Mouse (Mus musculus) stomach, postnatal 0 days (tissue): ENCODE results near the gene Rpl5. TPM values are rescaled to one million over a fixed set of nuclear protein-coding genes. Genes with fewer than 3 reads are reported as not detected.

Experiments used
- ATAC-seq: fragments of 200-750 bp; cut with Nextera tagmentation; 2 replicates; pipeline ENCODE4 v1.8.0; 2017; ENCODE audit not compliant: low FRiP score, low TSS enrichment
- DNase-seq: peaks from one replicate; pipeline ENCODE4 v3.0.0-alpha.2; 2016; ENCODE audit warnings: low spot score
- H3K27ac ChIP-seq: fragments of 300-500 bp; sonication (generic); replicated peaks from 2 replicates; pipeline ENCODE4 v1.5.1; 2014; ENCODE audit warnings: mild to moderate bottlenecking, control low read depth
- H3K27me3 ChIP-seq: fragments of 300-500 bp; sonication (generic); 2 replicates; pipeline ENCODE4 v1.6.1; 2014; ENCODE audit warnings: low read length; ENCODE audit not compliant: control insufficient read depth, insufficient read depth
- H3K36me3 ChIP-seq: fragments of 300-500 bp; sonication (generic); 2 replicates; pipeline ENCODE4 v1.6.1; 2014; ENCODE audit warnings: low read length, mixed read lengths; ENCODE audit not compliant: control insufficient read depth, insufficient read depth
- H3K4me1 ChIP-seq: fragments of 300-500 bp; sonication (generic); replicated peaks from 2 replicates; pipeline ENCODE4 v1.6.1; 2014; ENCODE audit warnings: antibody characterized with exemption; ENCODE audit not compliant: control insufficient read depth, insufficient read depth
- H3K4me2 ChIP-seq: fragments of 300-500 bp; sonication (generic); replicated peaks from 2 replicates; pipeline ENCODE4 v1.6.1; 2014; ENCODE audit warnings: low read depth, mild to moderate bottlenecking, control low read depth, moderate library complexity
- H3K4me3 ChIP-seq: fragments of 300-500 bp; sonication (generic); 2 replicates; pipeline ENCODE4 v1.5.1; 2014; ENCODE audit warnings: low read depth, low read length, control low read depth
- H3K9ac ChIP-seq: fragments of 300-500 bp; sonication (generic); 2 replicates; pipeline ENCODE4 v1.6.1; 2014; ENCODE audit warnings: mild to moderate bottlenecking, low read length, control low read depth, mixed read lengths
- H3K9me3 ChIP-seq: fragments of 300-500 bp; sonication (generic); 2 replicates; pipeline ENCODE4 v1.6.1; 2016; ENCODE audit warnings: low read length; ENCODE audit not compliant: control insufficient read depth
- CTCF ChIP-seq: IDR thresholded peaks from 2 replicates; pipeline ENCODE4 v1.5.1; 2016; ENCODE audit warnings: antibody characterized with exemption, low read depth, mild to moderate bottlenecking, moderate library complexity
- EP300 ChIP-seq: optimal IDR thresholded peaks from 2 replicates; pipeline ENCODE3; 2016; ENCODE audit warnings: antibody characterized with exemption
- WGBS: fragments of 180-500 bp; shearing (Covaris S2); extraction: QIAGEN DNeasy Blood & Tissue Kit; methylation state at CpG from one replicate; pipeline ENCODE4 v1.1.7; 2014; 5-methylcytosine and 5-hydroxymethylcytosine counted together
- polyA plus RNA-seq: library from polyadenylated mRNA; unstranded; fragments of >200 nt; fragmentation: Nextera tagmentation; extraction: Ambion mirVana; gene quantifications from 2 replicates; pipeline ENCODE4 v1.2.1, GENCODE M21; 2015

Gene Rpl5
- polyA plus RNA-seq, 1 experiment from 2014 or later, result 35.7 TPM

GRCm38 (mm10) chr5:107866127-107867126, 33.9 kb upstream of the Rpl5 start:
- no peak overlapping the region for H3K4me2 ChIP-seq
- H3K4me3 ChIP-seq, result no peak overlapping the region

DNA sequence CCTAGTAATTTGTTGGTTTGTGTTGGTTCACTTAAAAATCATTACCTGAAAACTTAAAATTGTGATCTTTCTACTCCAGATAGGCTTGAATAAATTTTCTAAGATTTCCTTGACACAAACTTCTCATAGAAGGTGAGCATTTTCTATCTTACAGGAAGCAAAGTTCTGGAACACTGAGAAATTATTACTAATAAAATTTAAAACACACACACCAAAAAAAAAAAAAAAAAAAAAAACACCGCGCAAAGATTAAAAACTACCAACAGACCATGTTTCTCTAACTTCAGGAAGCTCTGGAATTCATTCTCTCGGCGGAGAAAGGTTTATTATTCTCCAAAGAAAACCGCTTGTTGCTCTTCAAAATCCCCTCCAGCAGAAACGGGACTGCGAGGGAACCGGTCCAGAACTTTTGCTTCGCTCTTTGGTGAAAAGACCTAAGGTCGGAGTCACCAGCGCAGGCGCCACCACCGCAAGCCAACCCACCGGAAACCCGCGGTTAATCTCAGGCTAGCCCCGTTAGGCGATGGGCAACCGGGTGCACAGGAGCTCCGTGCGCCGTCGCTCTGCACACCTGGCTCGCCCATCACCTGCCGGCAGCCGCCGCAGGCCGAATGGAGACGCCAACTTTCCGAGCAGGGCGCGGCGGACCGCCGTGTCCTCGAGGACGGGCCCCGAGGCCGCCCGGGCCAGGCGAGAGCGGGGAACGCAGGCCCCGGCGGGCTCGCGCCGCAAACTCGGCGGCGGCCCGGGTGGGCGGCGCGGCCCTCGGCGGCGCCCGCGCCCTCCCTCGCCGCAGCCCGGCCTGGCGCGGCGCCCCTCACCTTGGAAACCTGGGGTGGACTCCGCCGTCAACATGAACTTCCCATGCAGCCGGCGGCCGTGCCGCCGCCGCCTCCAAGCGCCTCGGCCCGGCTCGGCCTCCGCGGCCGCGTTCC, 32.1 kb upstream of the Rpl5 start:
- WGBS, result under 1% methylated on average over 72 of the region's 82 CpGs
- no peak for TF ChIP-seq CTCF
- no peak for TF ChIP-seq EP300
- ATAC-seq, result peak; percentile 69

More at GRCm38 (mm10) chr5:107866127-107867126, 33.9 kb upstream of the Rpl5 start:
- ATAC-seq (no peak), DNase-seq (no peak)
- no peak overlapping the region for H3K27ac ChIP-seq
- WGBS, result 41% methylated on average over 2 of the region's 2 CpGs
- no peaks in the 10 kb centered on the region for H3K9me3 ChIP-seq
- no peak for TF ChIP-seq CTCF
- no peak for TF ChIP-seq EP300
- H3K27me3 ChIP-seq, result no peaks in the 10 kb centered on the region
- H3K4me1 ChIP-seq, result no peaks in the 10 kb centered on the region
- no peak overlapping the region for H3K9ac ChIP-seq
- H3K36me3 ChIP-seq, result no peaks in the 10 kb centered on the region

GRCm38 (mm10) chr5:107868905-107869424, 31.3 kb upstream of the Rpl5 start:
- Histone ChIP-seq H3K9me3 (no peaks in the 10 kb centered on the region), H3K4me1 (no peaks in the 10 kb centered on the region), H3K9ac (peak overlapping the region; percentile 90), H3K27me3 (no peaks in the 10 kb centered on the region), H3K27ac (peak overlapping the region; percentile 95), H3K4me2 (peak overlapping the region; percentile 79), H3K4me3 (peak overlapping the region; percentile 84), H3K36me3 (no peaks in the 10 kb centered on the region)
- TF ChIP-seq CTCF (peak; percentile 30), EP300 (no peak)
- ATAC-seq, result peak; percentile 97
- under 1% methylated on average over 58 of the region's 58 CpGs for WGBS
- peak; percentile 91 for DNase-seq

More for the DNA sequence above, 32.1 kb upstream of the Rpl5 start:
- no peaks in the 10 kb centered on the region for H3K27me3 ChIP-seq
- H3K27ac ChIP-seq, result peak overlapping the region; percentile 95
- H3K9me3 ChIP-seq, result no peaks in the 10 kb centered on the region
- H3K4me1 ChIP-seq, result no peaks in the 10 kb centered on the region
- no peaks in the 10 kb centered on the region for H3K36me3 ChIP-seq
- peak overlapping the region; percentile 79 for H3K4me2 ChIP-seq
- peak overlapping the region; percentile 90 for H3K9ac ChIP-seq
- peak overlapping the region; percentile 84 for H3K4me3 ChIP-seq
- DNase-seq, result peak; percentile 62

GRCm38 (mm10) chr5:107869701-107870100, 30.6 kb upstream of the Rpl5 start:
- H3K27me3 ChIP-seq, result no peaks in the 10 kb centered on the region
- H3K27ac ChIP-seq, result no peak overlapping the region
- H3K9me3 ChIP-seq, result no peaks in the 10 kb centered on the region
- 57% methylated on average over 2 of the region's 2 CpGs for WGBS
- no peak overlapping the region for H3K4me2 ChIP-seq
- H3K4me3 ChIP-seq, result no peak overlapping the region
- no peaks in the 10 kb centered on the region for H3K36me3 ChIP-seq
- ATAC-seq, result no peak
- no peaks in the 10 kb centered on the region for H3K4me1 ChIP-seq
- DNase-seq, result no peak
- no peak overlapping the region for H3K9ac ChIP-seq
- TF ChIP-seq CTCF (no peak), EP300 (no peak)

DNA sequence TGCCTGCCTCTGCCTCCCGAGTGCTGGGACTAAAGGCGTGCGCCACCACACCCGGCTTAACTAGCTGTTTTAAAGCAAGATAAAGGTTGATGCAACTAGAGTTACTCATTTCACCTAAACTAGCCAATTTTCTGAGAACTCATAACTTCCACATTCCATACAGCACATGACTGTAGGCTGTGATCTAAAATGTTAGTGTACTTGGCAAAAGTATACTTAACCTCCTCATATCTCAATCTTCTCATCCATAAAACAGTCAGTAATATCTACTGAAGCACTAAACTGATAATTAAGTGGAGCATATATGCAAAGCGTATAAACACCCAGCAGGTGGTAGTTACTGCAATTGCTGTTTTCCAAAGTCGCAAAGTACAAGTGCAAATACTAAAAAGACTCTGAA, 27.0 kb upstream of the Rpl5 start:
- Histone ChIP-seq H3K36me3 (no peaks in the 10 kb centered on the region), H3K27me3 (no peaks in the 10 kb centered on the region), H3K4me3 (no peak overlapping the region), H3K9me3 (no peaks in the 10 kb centered on the region), H3K4me1 (no peaks in the 10 kb centered on the region), H3K27ac (peak overlapping the region; percentile 49; the same call in 1 of the 2 replicates), H3K9ac (no peak overlapping the region), H3K4me2 (no peak overlapping the region)
- ATAC-seq (no peak), DNase-seq (no peak)
- WGBS, result 90% methylated on average over 6 of the region's 6 CpGs
- TF ChIP-seq EP300 (no peak), CTCF (no peak)
